Mouse (Mus musculus) stomach, postnatal 0 days (tissue): ENCODE measurements around the gene Defb11. TPM values are rescaled to one million over a fixed set of nuclear protein-coding genes. Genes with fewer than 3 reads are reported as not detected.
"Not testable (repeated sequence)": the region's sequence is repeated elsewhere in the genome, so short reads cannot be mapped to it uniquely, and the experiment has no call there.

ENCODE experiments used
- ATAC-seq: fragments of 200-750 bp; cut with Nextera tagmentation; 2 replicates; pipeline ENCODE4 v1.8.0; 2017; ENCODE audit not compliant: low FRiP score, low TSS enrichment
- DNase-seq: peaks from one replicate; pipeline ENCODE4 v3.0.0-alpha.2; 2016; ENCODE audit warnings: low spot score
- H3K27ac ChIP-seq: fragments of 300-500 bp; sonication (generic); replicated peaks from 2 replicates; pipeline ENCODE4 v1.5.1; 2014; ENCODE audit warnings: mild to moderate bottlenecking, control low read depth
- H3K27me3 ChIP-seq: fragments of 300-500 bp; sonication (generic); 2 replicates; pipeline ENCODE4 v1.6.1; 2014; ENCODE audit warnings: low read length; ENCODE audit not compliant: control insufficient read depth, insufficient read depth
- H3K36me3 ChIP-seq: fragments of 300-500 bp; sonication (generic); 2 replicates; pipeline ENCODE4 v1.6.1; 2014; ENCODE audit warnings: low read length, mixed read lengths; ENCODE audit not compliant: control insufficient read depth, insufficient read depth
- H3K4me1 ChIP-seq: fragments of 300-500 bp; sonication (generic); replicated peaks from 2 replicates; pipeline ENCODE4 v1.6.1; 2014; ENCODE audit warnings: antibody characterized with exemption; ENCODE audit not compliant: control insufficient read depth, insufficient read depth
- H3K4me2 ChIP-seq: fragments of 300-500 bp; sonication (generic); replicated peaks from 2 replicates; pipeline ENCODE4 v1.6.1; 2014; ENCODE audit warnings: low read depth, mild to moderate bottlenecking, control low read depth, moderate library complexity
- H3K4me3 ChIP-seq: fragments of 300-500 bp; sonication (generic); 2 replicates; pipeline ENCODE4 v1.5.1; 2014; ENCODE audit warnings: low read depth, low read length, control low read depth
- H3K9ac ChIP-seq: fragments of 300-500 bp; sonication (generic); 2 replicates; pipeline ENCODE4 v1.6.1; 2014; ENCODE audit warnings: mild to moderate bottlenecking, low read length, control low read depth, mixed read lengths
- H3K9me3 ChIP-seq: fragments of 300-500 bp; sonication (generic); 2 replicates; pipeline ENCODE4 v1.6.1; 2016; ENCODE audit warnings: low read length; ENCODE audit not compliant: control insufficient read depth
- CTCF ChIP-seq: IDR thresholded peaks from 2 replicates; pipeline ENCODE4 v1.5.1; 2016; ENCODE audit warnings: antibody characterized with exemption, low read depth, mild to moderate bottlenecking, moderate library complexity
- EP300 ChIP-seq: optimal IDR thresholded peaks from 2 replicates; pipeline ENCODE3; 2016; ENCODE audit warnings: antibody characterized with exemption
- WGBS: fragments of 180-500 bp; shearing (Covaris S2); extraction: QIAGEN DNeasy Blood & Tissue Kit; methylation state at CpG from one replicate; pipeline ENCODE4 v1.1.7; 2014; 5-methylcytosine and 5-hydroxymethylcytosine counted together
- polyA plus RNA-seq: library from polyadenylated mRNA; unstranded; fragments of >200 nt; fragmentation: Nextera tagmentation; extraction: Ambion mirVana; gene quantifications from 2 replicates; pipeline ENCODE4 v1.2.1, GENCODE M21; 2015

Gene Defb11
- polyA plus RNA-seq = not detected in 2 replicates

DNA sequence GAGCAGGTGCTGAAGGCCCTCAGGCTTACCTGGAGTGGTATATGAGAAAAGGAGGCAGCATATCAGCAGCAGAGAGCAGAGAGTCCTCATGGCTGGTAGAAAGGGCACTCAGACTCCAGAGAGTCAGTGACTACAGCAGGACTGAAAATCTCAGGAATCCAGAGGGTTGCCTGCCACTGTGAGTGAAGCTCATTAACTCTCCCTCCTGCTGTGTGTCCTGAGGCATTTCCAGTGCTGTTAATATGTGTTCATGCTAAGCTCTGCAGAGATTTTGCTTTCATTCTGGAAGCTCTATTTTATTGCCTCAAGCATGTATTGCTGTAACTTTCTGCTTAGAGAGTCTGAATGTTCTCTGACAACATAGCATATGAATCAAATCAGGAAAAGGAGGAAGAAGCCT, at the start of gene Defb11:
Gene Defb11 (minus strand): TSS at position 123 of the 400 bp plus-strand sequence.
- not testable (repeated sequence) for H3K9me3 ChIP-seq, ATAC-seq, H3K4me1 ChIP-seq, DNase-seq, H3K4me2 ChIP-seq, H3K4me3 ChIP-seq, H3K36me3 ChIP-seq, H3K9ac ChIP-seq, H3K27ac ChIP-seq, H3K27me3 ChIP-seq

DNA sequence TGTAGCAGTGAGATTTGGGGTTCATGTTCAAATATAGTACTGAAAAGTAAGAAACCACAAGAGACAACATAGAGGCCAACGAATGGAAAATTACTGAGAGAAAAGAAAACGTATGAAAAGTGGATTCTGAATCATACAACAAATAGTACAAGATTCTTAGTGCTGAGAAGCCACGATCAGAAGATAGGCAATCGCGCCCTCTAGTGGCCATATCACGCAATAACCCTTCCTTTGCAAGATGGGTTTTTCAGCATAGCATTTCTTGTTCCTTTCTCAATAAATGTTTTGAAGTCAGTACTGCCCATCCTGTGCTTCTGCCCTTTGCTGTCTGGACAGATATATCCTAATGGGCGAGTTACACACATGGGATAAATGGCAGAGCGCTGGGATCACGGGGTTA, 49.1 kb upstream of the Defb11 start:
- whole genome bisulfite sequencing = 4% methylated on average over 9 of the region's 9 CpGs
- no peaks in the 10 kb centered on the region for H3K4me1 ChIP-seq
- no peak overlapping the region for H3K4me2 ChIP-seq
- TF ChIP-seq EP300 (no peak), CTCF (peak; percentile 89)
- H3K27ac ChIP-seq = no peak overlapping the region
- ATAC-seq (no peak), DNase-seq (peak; percentile 62)
- no peaks in the 10 kb centered on the region for H3K36me3 ChIP-seq
- H3K9me3 ChIP-seq = no peaks in the 10 kb centered on the region
- H3K9ac ChIP-seq = no peak overlapping the region
- H3K4me3 ChIP-seq = no peak overlapping the region
- no peaks in the 10 kb centered on the region for H3K27me3 ChIP-seq

- H3K9me3 ChIP-seq = no peaks in the 10 kb centered on the region
- 63% methylated on average over 9 of the region's 9 CpGs for WGBS
- H3K4me1 ChIP-seq = no peaks in the 10 kb centered on the region
- H3K9ac ChIP-seq = no peak overlapping the region
- no peak for DNase-seq
- H3K4me3 ChIP-seq = no peak overlapping the region
- no peaks in the 10 kb centered on the region for H3K27me3 ChIP-seq
- H3K27ac ChIP-seq = no peak overlapping the region
- no peak for ATAC-seq
- TF ChIP-seq CTCF (no peak), EP300 (no peak)
- H3K4me2 ChIP-seq = no peak overlapping the region
- no peaks in the 10 kb centered on the region for H3K36me3 ChIP-seq
These were observed 41.3 kb upstream of the Defb11 start for GRCm38 (mm10) chr8:21947311-21948017.

DNA sequence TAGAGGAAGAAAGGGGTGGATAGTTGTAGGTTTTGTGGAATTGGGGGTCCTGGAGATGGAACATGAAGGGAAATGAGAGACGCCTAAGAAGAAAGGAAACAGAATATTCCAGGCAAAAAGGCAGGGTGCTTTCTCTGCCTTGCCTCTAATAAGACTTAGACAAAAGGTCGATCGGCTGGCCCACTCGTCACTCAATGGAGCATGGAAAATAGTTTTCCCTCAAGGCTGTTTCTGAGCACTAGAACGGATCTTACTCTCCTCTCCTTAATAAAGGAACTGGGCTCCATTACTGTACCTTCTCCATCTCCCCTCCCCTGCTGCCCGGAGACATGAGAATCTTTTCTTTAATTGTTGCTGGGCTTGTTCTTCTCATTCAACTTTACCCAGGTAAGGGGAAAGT, 40.2 kb upstream of the Defb11 start, which contains the start of gene Defb13:
Gene Defb13 (plus strand): TSS at position 301 of the 400 bp plus-strand sequence.
- Histone ChIP-seq H3K4me2 (no peak within 1 kb of the TSS), H3K9me3 (no peaks in the 10 kb centered on the region), H3K36me3 (no peaks in the 10 kb centered on the region), H3K9ac (no peak within 1 kb of the TSS), H3K4me1 (no peaks in the 10 kb centered on the region), H3K27ac (no peak within 1 kb of the TSS), H3K4me3 (no peak within 1 kb of the TSS), H3K27me3 (no peaks in the 10 kb centered on the region)
- no peak for TF ChIP-seq EP300
- TF ChIP-seq CTCF = no peak
- DNase-seq = no peak
- no peak for ATAC-seq
- 84% methylated on average over 6 of the region's 6 CpGs for WGBS

GRCm38 (mm10) chr8:21938052-21938451, 31.8 kb upstream of the Defb11 start, which contains the start of gene Defb35:
Gene Defb35 (plus strand): TSS chr8:21938352.
- not testable (repeated sequence) for H3K4me2 ChIP-seq, DNase-seq, H3K9me3 ChIP-seq, H3K4me3 ChIP-seq, H3K36me3 ChIP-seq, ATAC-seq, H3K4me1 ChIP-seq, H3K9ac ChIP-seq, H3K27ac ChIP-seq, H3K27me3 ChIP-seq
- WGBS = 85% methylated on average over 4 of the region's 4 CpGs

DNA sequence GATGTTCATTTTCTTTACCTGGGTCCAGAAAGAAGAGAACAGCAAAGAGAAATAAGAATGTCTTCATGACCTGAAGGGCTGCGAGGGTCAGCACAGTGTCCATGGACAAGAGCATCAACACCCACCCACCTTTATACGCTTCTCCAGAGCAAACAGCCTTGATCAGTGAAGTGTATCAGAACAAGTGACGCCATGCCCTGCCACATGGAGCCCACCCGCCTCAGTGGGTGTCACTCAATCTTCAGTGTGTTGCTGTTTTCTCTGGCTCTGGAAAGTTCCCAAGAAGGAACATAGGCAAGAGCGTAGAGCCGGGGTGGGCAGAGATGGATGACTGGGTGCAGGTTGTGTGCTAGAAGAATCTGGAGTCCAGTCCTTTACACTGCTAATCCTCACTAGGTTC, 26.4 kb upstream of the Defb11 start, which contains the start of gene Defb15:
Gene Defb15 (minus strand): TSS at position 101 of the 400 bp plus-strand sequence.
- DNase-seq = no peak
- no peak for TF ChIP-seq CTCF
- TF ChIP-seq EP300 = no peak
- no peaks in the 10 kb centered on the region for H3K9me3 ChIP-seq
- no peaks in the 10 kb centered on the region for H3K4me1 ChIP-seq
- 85% methylated on average over 6 of the region's 6 CpGs for WGBS
- H3K4me3 ChIP-seq = no peak within 1 kb of the TSS
- no peak within 1 kb of the TSS for H3K4me2 ChIP-seq
- no peaks in the 10 kb centered on the region for H3K36me3 ChIP-seq
- no peak for ATAC-seq
- no peak within 1 kb of the TSS for H3K9ac ChIP-seq
- no peak within 1 kb of the TSS for H3K27ac ChIP-seq
- no peaks in the 10 kb centered on the region for H3K27me3 ChIP-seq

- H3K36me3 ChIP-seq, H3K9me3 ChIP-seq, H3K27me3 ChIP-seq, H3K4me3 ChIP-seq, H3K4me1 ChIP-seq, H3K27ac ChIP-seq, DNase-seq, H3K9ac ChIP-seq, ATAC-seq, H3K4me2 ChIP-seq: not testable (repeated sequence)
- WGBS = 82% methylated on average over 3 of the region's 3 CpGs
These were observed 24.5 kb upstream of the Defb11 start for GRCm38 (mm10) chr8:21930754-21931153.
